Mouse (Mus musculus) midbrain, embryonic 14.5 days (tissue): ENCODE measurements around the gene Mx1. TPM values are rescaled to one million over a fixed set of nuclear protein-coding genes. Genes with fewer than 3 reads are reported as not detected.

Experiments
- ATAC-seq: fragments of 200-750 bp; cut with Nextera tagmentation; 2 replicates; pipeline ENCODE4 v1.8.0; 2017; ENCODE audit warnings: moderate number of reproducible peaks, moderate library complexity; ENCODE audit not compliant: low FRiP score, low TSS enrichment
- DNase-seq: peaks from one replicate; pipeline ENCODE4 v3.0.0-alpha.2; 2015
- H3K27ac ChIP-seq: fragments of 300-500 bp; sonication (generic); replicated peaks from 2 replicates; pipeline ENCODE4 v1.5.1; 2014; ENCODE audit warnings: mild to moderate bottlenecking, low read depth, low read length, moderate library complexity
- H3K27me3 ChIP-seq: fragments of 300-500 bp; sonication (generic); 2 replicates; pipeline ENCODE4 v1.6.1; 2014; ENCODE audit warnings: low read length, control low read depth, mixed read lengths; ENCODE audit not compliant: control insufficient read depth, insufficient read depth
- H3K36me3 ChIP-seq: fragments of 300-500 bp; sonication (generic); 2 replicates; pipeline ENCODE4 v1.6.1; 2014; ENCODE audit warnings: low read length, control low read depth; ENCODE audit not compliant: control insufficient read depth, insufficient read depth
- H3K4me1 ChIP-seq: fragments of 300-500 bp; sonication (generic); 2 replicates; pipeline ENCODE4 v1.6.1; 2014; ENCODE audit warnings: mild to moderate bottlenecking, antibody characterized with exemption, low read length, control low read depth; ENCODE audit not compliant: control insufficient read depth, insufficient read depth
- H3K4me2 ChIP-seq: fragments of 300-500 bp; sonication (generic); 2 replicates; pipeline ENCODE4 v1.6.1; 2014; ENCODE audit warnings: mild to moderate bottlenecking, low read length, moderate library complexity
- H3K4me3 ChIP-seq: fragments of 300-500 bp; sonication (generic); replicated peaks from 2 replicates; pipeline ENCODE4 v1.5.1; 2014; ENCODE audit warnings: low read depth, low read length
- H3K9ac ChIP-seq: fragments of 300-500 bp; sonication (generic); replicated peaks from 2 replicates; pipeline ENCODE4 v1.6.1; 2014; ENCODE audit warnings: mild to moderate bottlenecking, low read length, moderate library complexity
- H3K9me3 ChIP-seq: fragments of 300-500 bp; sonication (generic); 2 replicates; pipeline ENCODE4 v1.6.1; 2016; ENCODE audit warnings: low read length, control low read depth, mixed read lengths; ENCODE audit not compliant: control insufficient read depth
- WGBS: fragments of 180-500 bp; shearing (Covaris S2); extraction: QIAGEN DNeasy Blood & Tissue Kit; methylation state at CpG from one replicate; pipeline ENCODE4 v1.1.7; 2014; 5-methylcytosine and 5-hydroxymethylcytosine counted together
- polyA plus RNA-seq: library from polyadenylated mRNA; unstranded; fragments of >200 nt; fragmentation: Nextera tagmentation; extraction: Ambion mirVana; gene quantifications from 2 replicates; pipeline ENCODE4 v1.2.1, GENCODE M21; 2014

Gene Mx1
- polyA plus RNA-seq = 0.99 TPM in 1 of 2 replicates, not detected in the other

DNA sequence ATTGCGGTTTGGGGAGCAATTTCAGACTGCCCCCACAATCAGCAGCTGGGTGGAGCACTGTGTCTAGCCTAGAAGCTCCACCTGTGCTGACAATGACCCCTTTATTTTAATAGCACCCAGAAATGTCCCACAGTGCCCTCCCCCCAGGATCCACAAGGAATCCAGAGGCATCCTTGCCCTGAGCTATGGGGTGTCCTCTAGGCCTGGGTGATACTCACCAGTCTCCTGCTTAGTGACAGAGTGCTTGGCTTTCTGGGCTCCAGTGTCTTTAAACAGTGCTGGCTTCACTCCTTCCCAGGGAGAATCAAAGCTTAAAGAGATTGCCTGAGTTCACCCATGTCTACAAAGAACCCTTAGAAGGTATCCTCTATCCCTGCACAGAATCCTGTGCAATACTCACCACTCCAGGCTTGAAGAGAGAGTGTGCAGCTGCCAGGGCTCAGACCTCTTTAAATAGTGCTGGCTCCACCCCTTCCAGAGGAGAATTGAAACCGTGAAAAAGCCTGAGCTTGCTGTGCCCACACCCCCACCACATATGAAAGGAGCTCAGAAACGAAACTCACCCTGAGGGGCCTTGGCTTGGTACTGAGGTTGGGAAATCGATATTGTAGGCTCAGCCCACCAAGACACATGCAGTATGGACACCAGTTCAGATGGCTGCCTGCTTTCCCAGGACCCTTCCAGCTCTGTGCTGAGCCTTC is at the start of gene Mx1:
TSS of gene Mx1 (minus strand) at position 427 of the 701 bp plus-strand sequence.
- H3K4me2 ChIP-seq = no peak within 1 kb of the TSS
- no peak within 1 kb of the TSS for H3K27ac ChIP-seq
- H3K9me3 ChIP-seq = no peaks in the 10 kb centered on the region
- DNase-seq = peak; percentile 38
- WGBS = 26% methylated on average over 4 of the region's 4 CpGs
- peaks cover 5% of the 10 kb centered on the region; the same call in 1 of the 2 replicates for H3K4me1 ChIP-seq
- no peaks in the 10 kb centered on the region for H3K36me3 ChIP-seq
- no peaks in the 10 kb centered on the region for H3K27me3 ChIP-seq
- ATAC-seq = no peak
- no peak within 1 kb of the TSS for H3K9ac ChIP-seq
- H3K4me3 ChIP-seq = no peak within 1 kb of the TSS

DNA sequence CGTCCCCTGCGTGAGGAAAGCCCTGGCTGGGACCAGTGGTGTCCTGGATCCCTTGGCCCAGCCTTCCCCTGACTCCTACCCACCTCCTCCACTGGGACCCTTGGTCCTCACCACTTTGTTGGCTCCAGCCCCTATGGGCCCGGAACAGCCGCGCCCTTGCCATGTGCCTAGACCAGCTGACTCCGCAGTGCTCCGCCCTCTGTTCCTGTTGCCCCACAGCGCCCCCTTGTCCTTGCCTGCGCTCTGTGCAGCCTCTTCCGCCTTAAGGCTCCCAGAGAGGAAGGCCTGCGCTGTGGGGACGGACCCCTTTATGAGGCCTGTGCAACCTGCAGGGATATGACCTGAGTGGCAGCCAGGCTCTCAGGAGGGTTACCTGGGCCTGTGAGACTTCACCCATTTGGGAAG is 49.6 kb upstream of the Mx1 start:
- no peak for DNase-seq
- 90% methylated on average over 12 of the region's 12 CpGs for WGBS
- H3K36me3 ChIP-seq = no peaks in the 10 kb centered on the region

DNA sequence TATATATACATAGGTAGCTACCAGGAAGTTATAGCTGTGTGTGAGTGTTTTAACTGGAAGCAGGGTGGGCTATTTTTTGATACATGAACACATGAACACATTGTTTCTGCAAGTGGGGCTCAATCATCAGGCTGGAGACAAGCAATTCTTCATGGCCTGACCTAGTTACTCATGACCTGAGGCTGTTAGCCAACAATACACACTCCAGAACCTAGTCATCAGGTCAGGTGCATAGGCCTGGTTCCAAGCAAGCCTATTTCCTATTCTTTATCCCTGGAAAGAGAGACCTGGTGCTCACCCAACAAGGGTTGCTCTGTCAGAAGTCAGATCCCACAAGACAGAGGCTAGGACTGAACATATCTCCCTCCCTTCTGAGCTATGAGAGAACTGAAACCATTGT is 48.8 kb upstream of the Mx1 start:
- Histone ChIP-seq H3K9me3 (no peaks in the 10 kb centered on the region), H3K27me3 (no peaks in the 10 kb centered on the region), H3K4me2 (no peak overlapping the region), H3K27ac (no peak overlapping the region), H3K4me3 (no peak overlapping the region), H3K9ac (no peak overlapping the region), H3K4me1 (no peaks in the 10 kb centered on the region), H3K36me3 (no peaks in the 10 kb centered on the region)
- no peak for DNase-seq
- ATAC-seq = no peak

More for the DNA sequence above, 49.6 kb upstream of the Mx1 start:
- Histone ChIP-seq H3K9me3 (no peaks in the 10 kb centered on the region), H3K4me2 (no peak overlapping the region), H3K9ac (no peak overlapping the region), H3K4me3 (no peak overlapping the region), H3K27me3 (no peaks in the 10 kb centered on the region), H3K27ac (no peak overlapping the region), H3K4me1 (no peaks in the 10 kb centered on the region)
- ATAC-seq = no peak

DNA sequence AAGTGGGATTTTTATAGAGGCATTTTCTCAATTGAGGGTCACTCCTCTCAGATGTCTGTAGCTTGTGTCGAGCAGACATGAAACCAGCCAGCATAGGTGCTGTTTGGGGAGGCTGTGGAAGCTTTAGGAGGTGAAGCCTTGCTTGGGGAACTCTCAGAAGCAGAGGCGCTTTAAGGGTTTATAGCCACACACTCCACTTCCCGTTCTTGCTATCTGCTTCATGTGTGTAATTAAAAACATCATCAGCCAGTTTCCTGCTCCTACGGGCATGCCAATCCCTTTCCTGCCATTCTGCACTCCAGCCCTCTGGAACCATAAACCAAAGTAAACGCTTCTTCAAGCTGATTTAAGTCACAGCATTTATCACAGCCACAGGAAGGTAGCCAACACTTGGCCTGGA is 48.1 kb upstream of the Mx1 start:
- Histone ChIP-seq H3K27me3 (no peaks in the 10 kb centered on the region), H3K27ac (no peak overlapping the region), H3K9me3 (no peaks in the 10 kb centered on the region), H3K9ac (no peak overlapping the region), H3K36me3 (no peaks in the 10 kb centered on the region), H3K4me3 (no peak overlapping the region), H3K4me2 (no peak overlapping the region), H3K4me1 (no peaks in the 10 kb centered on the region)
- WGBS = 84% methylated on average over 5 of the region's 5 CpGs
- ATAC-seq (no peak), DNase-seq (no peak)

DNA sequence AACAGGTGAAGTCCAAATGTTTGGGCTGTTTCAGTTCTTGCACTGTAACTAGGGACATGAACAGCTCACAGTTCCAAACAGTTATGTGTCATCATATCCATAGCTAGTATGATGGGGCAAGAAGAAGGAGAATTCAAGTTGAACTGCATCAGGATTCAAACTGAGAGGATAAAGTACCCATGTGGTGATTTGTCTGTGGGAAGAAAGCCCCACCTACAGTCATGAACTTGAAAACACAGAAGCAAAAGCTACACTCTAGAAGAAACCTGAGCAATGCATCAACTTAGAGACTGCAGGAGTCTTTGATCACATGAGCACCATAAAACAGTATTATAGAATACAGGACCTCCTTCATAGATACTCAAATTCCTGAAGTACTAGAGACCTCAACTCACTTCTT is 45.1 kb upstream of the Mx1 start:
- Histone ChIP-seq H3K36me3 (no peaks in the 10 kb centered on the region), H3K4me2 (no peak overlapping the region), H3K9me3 (no peaks in the 10 kb centered on the region), H3K27ac (no peak overlapping the region), H3K9ac (no peak overlapping the region), H3K4me3 (no peak overlapping the region), H3K4me1 (no peaks in the 10 kb centered on the region), H3K27me3 (no peaks in the 10 kb centered on the region)
- no peak for ATAC-seq
- DNase-seq = no peak

DNA sequence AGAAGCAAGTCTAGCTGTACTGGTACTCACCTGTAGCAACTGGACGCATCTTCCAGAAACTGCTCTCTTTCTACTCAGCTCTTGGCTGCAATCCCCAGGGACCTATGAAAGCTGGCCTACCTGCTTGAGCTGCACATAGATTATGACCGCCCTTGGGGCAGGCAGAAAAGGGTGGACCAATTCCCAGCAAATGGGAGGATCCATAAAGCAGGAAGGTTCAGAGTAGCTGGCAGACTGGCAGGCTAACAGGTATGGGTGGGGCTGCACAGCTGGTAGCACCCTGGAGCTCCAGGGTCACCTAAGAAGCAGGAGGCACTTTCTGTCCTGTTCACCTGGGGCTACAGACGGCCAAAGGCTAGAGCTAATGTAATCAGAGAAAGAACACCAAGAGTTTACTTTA is 42.1 kb upstream of the Mx1 start:
- Histone ChIP-seq H3K4me2 (no peak overlapping the region), H3K9ac (no peak overlapping the region), H3K4me1 (no peaks in the 10 kb centered on the region), H3K9me3 (no peaks in the 10 kb centered on the region), H3K36me3 (no peaks in the 10 kb centered on the region), H3K4me3 (no peak overlapping the region), H3K27ac (no peak overlapping the region), H3K27me3 (no peaks in the 10 kb centered on the region)
- 90% methylated on average over 3 of the region's 3 CpGs for WGBS
- no peak for ATAC-seq
- DNase-seq = no peak

DNA sequence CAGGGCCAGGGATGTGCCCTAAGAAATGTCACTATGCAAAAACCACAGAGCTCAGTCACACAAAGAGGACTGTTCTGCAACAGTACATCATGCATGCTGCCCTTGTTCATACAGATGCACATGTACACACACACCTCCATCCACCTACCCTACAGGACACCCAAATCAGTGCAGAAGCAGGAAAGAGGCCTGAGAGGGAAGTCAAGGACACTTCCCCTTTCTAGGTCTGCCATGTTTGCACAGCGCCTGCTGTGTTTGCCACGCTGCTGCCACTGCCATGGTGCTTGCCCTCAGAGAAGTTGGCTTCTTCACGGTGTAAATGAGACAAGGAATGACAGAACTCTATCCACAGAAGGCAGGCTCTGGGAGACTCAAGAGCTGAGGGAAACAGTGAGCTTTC is 41.1 kb upstream of the Mx1 start:
- no peak overlapping the region for H3K9ac ChIP-seq
- WGBS = 87% methylated on average over 3 of the region's 3 CpGs

DNA sequence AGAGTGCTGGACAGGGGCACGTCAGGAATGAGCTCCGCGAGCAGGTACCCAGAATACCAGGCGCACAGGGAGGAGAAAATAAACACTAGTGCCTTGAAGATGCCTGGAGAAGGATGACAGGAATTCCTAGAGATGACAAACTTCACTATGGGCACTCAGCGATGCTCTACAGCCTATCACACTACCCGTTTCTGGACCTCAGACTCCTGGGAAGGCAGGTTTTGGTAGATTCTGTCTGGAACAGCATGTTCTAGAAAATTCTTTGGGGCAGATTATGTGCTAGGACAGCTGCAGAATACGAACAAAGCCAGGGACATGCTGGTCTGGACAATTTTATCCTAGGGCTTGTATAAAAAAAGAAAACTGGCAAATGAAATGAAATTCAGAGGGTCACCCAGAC is 38.2 kb upstream of the Mx1 start:
- H3K9ac ChIP-seq = no peak overlapping the region
- DNase-seq (no peak), ATAC-seq (no peak)
- H3K9me3 ChIP-seq = no peaks in the 10 kb centered on the region
- H3K27me3 ChIP-seq = no peaks in the 10 kb centered on the region
- H3K4me3 ChIP-seq = no peak overlapping the region
- H3K4me2 ChIP-seq = no peak overlapping the region
- H3K36me3 ChIP-seq = no peaks in the 10 kb centered on the region
- no peak overlapping the region for H3K27ac ChIP-seq
- H3K4me1 ChIP-seq = no peaks in the 10 kb centered on the region
- WGBS = 93% methylated on average over 7 of the region's 7 CpGs

More for the DNA sequence above, 41.1 kb upstream of the Mx1 start:
- Histone ChIP-seq H3K9me3 (no peaks in the 10 kb centered on the region), H3K4me1 (no peaks in the 10 kb centered on the region), H3K4me2 (no peak overlapping the region), H3K4me3 (no peak overlapping the region), H3K36me3 (no peaks in the 10 kb centered on the region), H3K27ac (no peak overlapping the region), H3K27me3 (no peaks in the 10 kb centered on the region)
- no peak for DNase-seq
- ATAC-seq = no peak

DNA sequence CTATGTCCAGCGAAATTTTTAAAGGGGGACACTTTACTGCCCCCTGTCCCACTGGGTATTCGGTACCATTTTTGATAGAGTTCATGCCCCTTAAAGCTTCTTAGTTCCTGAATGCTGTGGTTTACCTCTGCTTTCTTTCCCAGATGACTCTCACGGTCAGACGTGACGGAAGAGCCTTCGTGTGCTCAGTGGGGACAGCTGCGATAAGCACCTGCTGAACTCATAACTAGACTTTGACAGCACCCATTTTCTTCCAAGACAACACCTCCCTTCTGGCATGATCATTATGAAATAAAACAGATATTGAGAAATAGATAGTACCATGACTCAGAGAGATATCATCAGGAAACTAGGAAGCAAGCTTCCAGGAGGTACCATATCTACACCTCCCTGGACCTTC is 36.7 kb upstream of the Mx1 start:
- H3K4me3 ChIP-seq = no peak overlapping the region
- H3K36me3 ChIP-seq = no peaks in the 10 kb centered on the region
- H3K27ac ChIP-seq = no peak overlapping the region
- H3K9me3 ChIP-seq = no peaks in the 10 kb centered on the region
- 95% methylated on average over 7 of the region's 7 CpGs for WGBS
- DNase-seq (no peak), ATAC-seq (no peak)
- H3K4me1 ChIP-seq = no peaks in the 10 kb centered on the region
- no peak overlapping the region for H3K4me2 ChIP-seq
- H3K27me3 ChIP-seq = no peaks in the 10 kb centered on the region
- H3K9ac ChIP-seq = no peak overlapping the region
